Mouse (Mus musculus) left cerebral cortex, postnatal 25 days (tissue): Measurements from ENCODE around the gene Tns3. TPM values are rescaled to one million over a fixed set of nuclear protein-coding genes. Genes with fewer than 3 reads are reported as not detected.

Source experiments
- DNase-seq, 2 experiments: peaks; one replicate each; pipeline ENCODE4 v3.0.0; 2022; ENCODE audit warnings: low spot score in 2 of 2, mixed read lengths in 1 of 2
- intact Hi-C: fragments of 180-260 bp; cut with DNase I; formaldehyde crosslinking; loops from one replicate; pipeline ENCODE4 v1.15.1; 2025
- total RNA-seq, 2 experiments: library from RNA; stranded (reverse); gene quantifications; 2 replicates each; pipeline ENCODE4 v1.2.3; 2021

Gene Tns3
- total RNA-seq, 2 experiments from 2014 or later: 34.9 to 38.3 TPM

DNA sequence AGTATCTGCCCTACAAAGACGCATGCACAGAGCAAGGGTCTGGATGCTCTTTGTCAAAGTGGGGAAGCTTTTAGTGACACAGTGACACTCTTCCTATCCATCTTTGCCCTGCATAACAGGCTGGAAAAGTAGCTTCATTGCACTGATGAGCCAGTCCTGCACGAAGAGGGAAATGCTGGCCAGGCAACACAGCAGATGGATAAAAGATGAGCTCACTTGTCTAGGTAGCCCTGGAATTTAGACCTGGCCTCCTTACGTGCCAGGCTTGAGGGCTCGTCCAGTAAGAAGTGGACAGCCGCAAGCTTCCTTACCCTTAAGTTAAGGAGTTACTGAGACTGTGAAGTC lies 239.1 kb downstream of the Tns3 start:
- intact Hi-C loops: loop anchor here (2.0 kb wide), 2 partner anchors 530 to 712 kb away; no protein-coding TSS in a partner anchor
- DNase-seq: no peak

- DNase-seq: peak; percentile 77 to 80
These were observed 239.8 kb downstream of the Tns3 start for GRCm38 (mm10) chr11:8424342-8425225.

GRCm38 (mm10) chr11:8405225-8405899 lies 259.0 kb downstream of the Tns3 start:
- peak; percentile 74 to 94 for DNase-seq
- intact Hi-C loops: loop anchor here (1.0 to 5.0 kb wide), 2 partner anchors 838 to 1190 kb away; no protein-coding TSS in a partner anchor

More at GRCm38 (mm10) chr11:8424342-8425225, 239.8 kb downstream of the Tns3 start:
- intact Hi-C loops: loop anchor here (1.0 to 5.0 kb wide), 4 partner anchors 100 to 712 kb away; no protein-coding TSS in a partner anchor

DNA sequence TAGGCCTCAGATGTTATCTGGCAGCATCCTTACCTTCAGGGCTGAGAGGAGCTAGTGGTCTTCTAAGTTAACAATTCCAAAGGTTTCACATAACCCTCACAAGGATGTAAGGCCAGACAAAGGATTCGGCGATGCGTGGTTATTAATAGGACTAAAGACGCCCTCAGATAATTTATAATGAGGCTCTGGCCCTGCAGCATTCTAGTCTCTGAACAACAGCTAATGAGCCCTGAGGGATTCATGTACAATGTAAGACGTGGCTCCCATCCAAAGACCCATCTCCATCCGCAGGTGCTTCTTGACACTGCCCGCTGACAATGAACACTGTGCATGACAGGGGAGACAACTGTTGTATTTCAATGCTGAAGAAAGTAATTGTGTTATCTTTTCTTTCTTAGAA lies 263.0 kb downstream of the Tns3 start:
- no peak for DNase-seq
- intact Hi-C loops: no loop called here

DNA sequence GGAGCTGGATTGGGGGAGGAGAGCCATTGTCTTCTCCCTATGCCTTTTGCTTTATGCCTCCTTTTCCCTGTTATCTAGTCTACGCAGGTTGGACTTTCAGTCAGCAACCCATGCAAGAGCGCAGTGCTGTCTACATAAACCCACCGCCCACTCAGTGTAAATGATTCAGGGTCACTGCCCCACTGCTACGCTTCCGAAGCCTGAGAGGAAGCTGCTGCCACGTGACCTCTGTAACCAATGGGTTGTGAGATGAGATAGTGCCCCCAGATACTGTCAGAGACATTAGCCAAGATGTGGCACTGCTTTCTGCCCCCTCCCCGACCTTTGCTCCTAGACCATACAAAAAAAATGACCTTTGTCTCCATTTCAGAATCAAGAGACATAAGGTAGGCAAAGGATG lies 268.0 kb downstream of the Tns3 start:
- DNase-seq: no peak
- intact Hi-C loops: no loop called here

GRCm38 (mm10) chr11:8391564-8391963 lies 272.8 kb downstream of the Tns3 start:
- no peak for DNase-seq
- intact Hi-C loops: no loop called here

DNA sequence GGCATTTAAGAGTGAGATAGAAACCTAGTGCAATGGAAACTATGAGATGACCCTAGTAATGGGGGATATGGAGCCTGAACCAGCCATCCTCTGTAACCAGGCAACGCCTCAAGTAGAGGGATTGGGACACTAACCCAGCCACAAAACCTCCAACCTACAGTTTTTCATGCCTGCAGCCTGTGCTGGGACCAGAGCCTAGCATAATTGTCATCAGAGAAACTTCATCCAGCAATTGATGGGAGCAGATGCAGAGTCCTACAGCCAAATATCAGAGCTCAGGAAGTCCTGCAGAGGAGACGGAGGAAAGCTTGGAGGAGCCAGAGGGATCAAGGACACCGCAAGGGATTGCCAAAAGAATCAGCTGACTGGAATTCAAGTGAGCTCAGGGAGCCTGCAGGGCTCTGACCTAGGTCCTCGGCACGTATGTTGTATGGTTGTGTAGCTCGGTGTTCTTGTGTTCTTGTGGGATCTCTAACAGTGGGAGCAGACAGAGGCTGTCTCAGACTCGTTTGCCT lies 278.4 kb downstream of the Tns3 start:
- no peak for DNase-seq
- intact Hi-C loops: no loop called here
